Mouse (Mus musculus): ENCODE results near the gene Lhfpl2. TPM values are rescaled to one million over a fixed set of nuclear protein-coding genes. Genes with fewer than 3 reads are reported as not detected.

Gene Lhfpl2
- polyA plus RNA-seq, 1 experiment from 2014 or later = 19.1 TPM

DNA sequence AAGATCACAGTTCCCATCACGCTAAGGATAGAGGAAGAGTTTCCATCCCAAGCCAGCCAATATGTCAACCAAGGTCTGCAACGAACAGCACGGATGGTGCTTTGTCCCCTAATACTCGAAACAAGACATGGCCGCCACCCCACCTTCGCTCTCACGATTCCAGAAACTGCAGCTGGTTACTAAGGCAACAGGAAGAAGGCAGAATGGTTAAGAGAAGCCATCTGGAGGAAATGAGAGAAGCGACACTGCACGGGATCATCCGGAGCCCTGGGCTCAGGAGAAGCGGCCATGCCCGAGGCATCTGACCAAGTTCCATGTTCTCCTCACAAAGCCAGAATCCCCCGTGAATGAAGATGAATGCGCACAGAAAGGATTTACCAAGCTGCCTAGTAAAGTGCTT is 166.0 kb downstream of the Lhfpl2 start:
- Histone ChIP-seq H3K36me3 (0 out of 2 replicates have a peak, but pooled peaks cover 4% of the 10 kb centered on the region), H3K27ac (no peak overlapping the region), H3K27me3 (replicated peaks) (no peaks in the 10 kb centered on the region), H3K4me2 (no peak overlapping the region), H3K9ac (no peak overlapping the region), H3K9me3 (no peaks in the 10 kb centered on the region), H3K4me1 (no peaks in the 10 kb centered on the region), H3K4me3 (replicated peaks) (no peak overlapping the region)
- WGBS = 67% methylated on average over 14 of the region's 14 CpGs
- no peak for ATAC-seq (ENCODE audit: insufficient read depth, low FRiP score, low read depth)

DNA sequence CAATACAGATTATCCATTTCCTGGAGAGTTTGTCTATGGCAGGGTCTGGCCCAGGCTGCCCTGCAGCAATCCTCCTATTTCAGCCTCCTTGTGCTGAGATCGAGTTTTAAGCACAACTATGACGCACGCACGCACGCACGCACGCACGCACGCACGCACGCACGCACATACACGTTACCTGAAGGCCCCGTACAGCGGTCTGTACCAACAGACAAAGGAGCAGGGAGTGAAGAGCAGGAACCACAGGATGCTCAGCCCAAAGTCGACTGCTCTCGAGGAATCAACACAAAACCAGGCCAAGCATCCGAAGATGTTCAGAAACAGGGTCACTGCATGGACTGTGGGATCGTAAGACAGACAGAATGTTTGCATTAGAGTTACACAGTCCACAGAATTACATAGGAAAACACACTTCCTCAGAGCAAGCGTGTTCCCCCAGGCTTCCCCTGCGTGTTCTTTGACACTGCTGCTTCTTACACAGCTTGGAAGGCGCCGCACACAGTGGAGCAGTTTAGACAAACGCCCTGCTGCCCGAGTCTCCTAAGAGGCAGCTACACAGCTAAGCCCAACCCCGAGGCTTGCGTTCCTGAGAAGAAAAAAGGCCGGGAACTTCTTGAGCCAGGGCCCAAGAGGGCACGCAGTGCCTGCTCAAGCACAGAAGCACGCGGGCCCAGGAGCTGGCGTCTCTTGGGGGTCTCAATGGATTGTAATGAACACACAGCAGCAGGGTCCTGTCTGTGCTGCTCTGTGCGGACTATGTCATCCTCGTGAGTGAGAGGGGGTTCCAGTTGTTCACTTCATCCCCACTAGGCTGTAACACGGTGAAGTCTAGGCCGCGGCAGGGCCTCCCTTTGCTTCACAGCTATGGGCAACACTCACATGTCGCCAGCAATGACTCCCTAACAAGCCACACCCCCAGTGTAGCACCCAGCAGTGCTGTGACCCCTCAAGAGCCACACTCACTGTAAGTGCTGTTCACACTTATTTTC is 167.4 kb downstream of the Lhfpl2 start:
- H3K9me3 ChIP-seq = no peaks in the 10 kb centered on the region
- no peak overlapping the region for H3K4me3 ChIP-seq (replicated peaks)
- H3K4me1 ChIP-seq = no peaks in the 10 kb centered on the region
- no peak overlapping the region for H3K27ac ChIP-seq
- H3K4me2 ChIP-seq = no peak overlapping the region
- no peaks in the 10 kb centered on the region for H3K27me3 ChIP-seq (replicated peaks)
- H3K36me3 ChIP-seq = 0 out of 2 replicates have a peak, but pooled peaks cover 4% of the 10 kb centered on the region
- ATAC-seq (ENCODE audit: insufficient read depth, low FRiP score, low read depth) = no peak
- 93% methylated on average over 38 of the region's 38 CpGs for WGBS
- no peak overlapping the region for H3K9ac ChIP-seq

DNA sequence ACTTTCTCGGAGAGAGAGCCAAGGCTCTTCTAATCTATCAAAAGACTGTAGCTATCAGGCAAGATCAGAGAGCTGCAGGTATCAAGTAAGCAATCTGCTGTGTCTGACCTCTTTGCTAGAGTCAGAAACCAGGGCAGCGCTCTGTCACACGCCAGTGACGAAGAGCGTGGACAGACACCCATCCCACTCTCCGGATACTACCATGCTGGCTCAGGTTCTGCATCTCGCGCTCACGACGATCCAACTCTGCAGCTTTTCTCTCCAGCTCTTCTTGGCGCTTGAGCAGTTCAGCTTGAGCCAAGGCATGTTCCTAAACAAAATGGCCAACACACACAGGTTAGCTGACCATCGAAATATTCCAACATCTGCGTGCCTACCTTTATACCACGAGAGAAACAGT is 174.3 kb downstream of the Lhfpl2 start:
- Histone ChIP-seq H3K4me3 (replicated peaks) (no peak overlapping the region), H3K27ac (no peak overlapping the region), H3K9me3 (no peaks in the 10 kb centered on the region), H3K27me3 (replicated peaks) (no peaks in the 10 kb centered on the region), H3K4me1 (no peaks in the 10 kb centered on the region), H3K36me3 (0 out of 2 replicates have a peak, but pooled peaks cover 4% of the 10 kb centered on the region), H3K4me2 (no peak overlapping the region), H3K9ac (no peak overlapping the region)
- WGBS = 88% methylated on average over 14 of the region's 14 CpGs
- no peak for ATAC-seq (ENCODE audit: insufficient read depth, low FRiP score, low read depth)

DNA sequence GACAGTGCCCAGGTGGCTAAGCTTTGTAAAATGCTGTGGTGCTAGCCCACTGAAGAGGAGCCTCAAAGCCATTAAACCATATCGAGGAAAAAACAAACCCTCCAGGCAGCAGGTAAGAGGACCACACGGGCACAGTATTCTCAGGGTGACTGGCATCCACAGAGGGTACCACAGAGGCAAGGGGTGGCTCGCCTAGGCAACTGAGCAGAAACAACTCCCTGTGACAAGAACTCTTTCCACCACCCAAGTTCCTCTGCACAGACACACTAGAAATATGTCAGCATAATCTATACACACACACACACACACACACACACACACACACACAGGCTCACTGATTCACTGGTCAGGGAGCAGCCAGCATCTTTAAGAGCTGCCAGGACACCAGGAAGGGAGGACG is 181.9 kb downstream of the Lhfpl2 start:
- ATAC-seq (ENCODE audit: insufficient read depth, low FRiP score, low read depth) = no peak
- Histone ChIP-seq H3K27ac (no peak overlapping the region), H3K4me2 (no peak overlapping the region), H3K9ac (no peak overlapping the region), H3K9me3 (no peaks in the 10 kb centered on the region), H3K36me3 (no peaks in the 10 kb centered on the region), H3K27me3 (replicated peaks) (no peaks in the 10 kb centered on the region), H3K4me3 (replicated peaks) (no peak overlapping the region), H3K4me1 (no peaks in the 10 kb centered on the region)
- WGBS = 64% methylated on average over 4 of the region's 4 CpGs

DNA sequence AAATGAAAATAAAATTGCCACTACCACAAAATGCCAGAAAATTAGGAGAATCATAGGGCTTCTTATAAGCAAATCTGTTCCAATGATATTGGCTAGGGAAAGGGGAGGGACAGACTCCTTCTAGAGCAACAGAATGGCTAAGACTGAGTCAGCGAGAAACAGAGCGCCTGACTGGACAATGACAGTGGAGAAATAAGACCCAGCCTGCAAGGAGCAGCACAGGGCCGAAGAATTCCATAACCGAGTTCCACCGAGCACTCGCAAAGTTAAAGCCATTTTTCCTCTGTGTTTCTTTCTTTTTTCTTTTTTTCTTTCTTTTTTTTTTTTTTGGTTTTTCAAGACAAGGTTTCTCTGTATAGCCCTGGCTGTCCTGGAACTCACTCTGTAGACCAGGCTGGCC is 182.5 kb downstream of the Lhfpl2 start:
- H3K4me3 ChIP-seq (replicated peaks) = no peak overlapping the region
- no peaks in the 10 kb centered on the region for H3K9me3 ChIP-seq
- 83% methylated on average over 6 of the region's 6 CpGs for WGBS
- ATAC-seq (ENCODE audit: insufficient read depth, low FRiP score, low read depth) = no peak
- H3K36me3 ChIP-seq = no peaks in the 10 kb centered on the region
- H3K27ac ChIP-seq = no peak overlapping the region
- H3K9ac ChIP-seq = no peak overlapping the region
- no peaks in the 10 kb centered on the region for H3K27me3 ChIP-seq (replicated peaks)
- no peaks in the 10 kb centered on the region for H3K4me1 ChIP-seq
- H3K4me2 ChIP-seq = no peak overlapping the region

DNA sequence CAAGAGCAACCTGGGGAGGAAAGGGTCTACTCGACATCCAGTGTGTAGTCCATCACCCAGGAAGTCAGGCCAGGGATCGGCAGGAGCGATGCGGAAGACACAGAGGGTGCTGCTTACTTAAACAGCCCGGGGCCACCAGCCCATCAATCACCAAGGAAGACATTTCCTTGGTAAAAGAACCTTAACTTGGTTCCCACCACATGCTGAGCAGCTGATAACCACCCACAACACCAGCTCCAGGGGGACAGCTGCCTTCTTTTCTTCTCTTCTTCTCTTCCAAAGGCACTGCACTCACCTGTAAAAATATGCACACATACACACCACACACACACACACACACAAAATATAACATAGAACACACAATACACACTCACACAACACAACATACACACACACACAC is 183.3 kb downstream of the Lhfpl2 start:
- Histone ChIP-seq H3K9ac (no peak overlapping the region), H3K27ac (no peak overlapping the region), H3K4me1 (no peaks in the 10 kb centered on the region), H3K36me3 (no peaks in the 10 kb centered on the region), H3K4me3 (replicated peaks) (no peak overlapping the region), H3K4me2 (no peak overlapping the region), H3K9me3 (no peaks in the 10 kb centered on the region), H3K27me3 (replicated peaks) (no peaks in the 10 kb centered on the region)
- ATAC-seq (ENCODE audit: insufficient read depth, low FRiP score, low read depth) = no peak
- 30% methylated on average over 5 of the region's 5 CpGs for WGBS

DNA sequence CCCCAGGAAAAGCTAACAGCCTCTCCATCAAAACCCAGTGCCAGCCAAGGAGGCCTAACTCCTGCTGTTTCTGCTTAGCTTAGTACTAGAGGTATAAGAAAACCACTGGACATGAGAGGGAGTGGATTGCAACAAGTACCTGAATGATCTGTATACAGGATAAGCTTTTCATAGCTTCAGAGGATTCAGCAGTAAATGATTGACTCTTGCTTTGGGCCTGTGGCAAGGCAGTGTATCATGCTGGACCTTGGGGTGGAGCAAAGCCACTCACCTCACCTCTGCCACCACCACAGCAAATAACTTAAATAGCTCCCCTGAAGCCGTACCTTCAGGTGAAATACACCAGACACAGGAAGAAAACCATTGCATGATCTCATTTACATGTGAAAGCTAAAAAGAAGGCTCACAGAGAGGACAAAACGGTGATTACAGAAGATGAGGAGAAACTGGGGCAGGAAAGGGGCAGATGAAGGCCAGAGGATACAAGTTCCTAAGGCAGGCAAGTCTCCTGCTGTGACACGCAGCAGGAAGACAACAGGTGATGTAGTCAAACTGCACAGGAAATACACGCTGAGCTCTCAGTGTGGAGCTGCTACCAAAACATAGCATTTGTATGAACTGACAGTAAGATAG is 184.4 kb downstream of the Lhfpl2 start:
- Histone ChIP-seq H3K4me3 (replicated peaks) (no peak overlapping the region), H3K27me3 (replicated peaks) (no peaks in the 10 kb centered on the region), H3K4me2 (no peak overlapping the region), H3K9ac (no peak overlapping the region), H3K36me3 (no peaks in the 10 kb centered on the region), H3K4me1 (no peaks in the 10 kb centered on the region), H3K9me3 (no peaks in the 10 kb centered on the region), H3K27ac (no peak overlapping the region)
- 58% methylated on average over 4 of the region's 4 CpGs for WGBS
- no peak for ATAC-seq (ENCODE audit: insufficient read depth, low FRiP score, low read depth)

DNA sequence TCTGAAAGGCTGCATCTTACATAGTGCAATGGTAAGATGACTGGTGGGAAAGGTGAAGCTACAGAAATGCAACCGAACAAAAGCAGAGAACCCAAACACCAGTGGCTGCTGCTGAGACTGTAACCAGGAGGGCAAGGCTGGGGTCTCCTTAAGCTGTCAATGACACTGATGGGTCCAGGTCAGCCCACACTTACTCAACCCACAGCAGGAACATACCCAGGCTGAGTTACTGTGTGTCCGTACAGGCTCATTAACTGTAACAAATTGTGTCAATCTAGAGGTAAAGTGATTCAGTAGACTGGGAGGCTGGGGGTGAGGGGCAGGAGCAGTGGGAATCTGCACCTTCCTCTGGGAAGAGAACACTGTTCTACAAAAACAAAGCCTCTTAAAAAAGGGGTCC is 185.3 kb downstream of the Lhfpl2 start:
- Histone ChIP-seq H3K4me3 (replicated peaks) (no peak overlapping the region), H3K9ac (no peak overlapping the region), H3K4me2 (no peak overlapping the region), H3K27me3 (replicated peaks) (no peaks in the 10 kb centered on the region), H3K27ac (no peak overlapping the region), H3K36me3 (no peaks in the 10 kb centered on the region), H3K9me3 (no peaks in the 10 kb centered on the region), H3K4me1 (no peaks in the 10 kb centered on the region)
- ATAC-seq (ENCODE audit: insufficient read depth, low FRiP score, low read depth) = no peak
- 76% methylated on average over 2 of the region's 2 CpGs for WGBS

Other genes with a start within 250 kb of the Lhfpl2 start
- gene Scamp1, start 228.1 kb downstream of the Lhfpl2 start, polyA plus RNA-seq (2015; fragmentation: Nextera tagmentation; extraction: Ambion mirVana) = 37.1 and 38.4 TPM in 2 replicates

Measured in stomach, embryonic 15.5 days (tissue).